Mouse (Mus musculus) left cerebral cortex, adult 2 months (tissue): Measurements from ENCODE around the gene Fnbp1. TPM values are rescaled to one million over a fixed set of nuclear protein-coding genes. Genes with fewer than 3 reads are reported as not detected.

Experiments used
- DNase-seq, 2 experiments: peaks; one replicate each; pipeline ENCODE4 v3.0.0; 2021 to 2022; ENCODE audit warnings: low spot score in 2 of 2, mixed read lengths in 1 of 2; ENCODE audit errors: extremely low spot score in 1 of 2
- H3K27ac ChIP-seq: fragments of 200-600 bp; 2 replicates; pipeline ENCODE4 v1.8.1; 2022
- H3K4me3 ChIP-seq: fragments of 200-600 bp; 2 replicates; pipeline ENCODE4 v1.8.1; 2022
- CTCF ChIP-seq: fragments of 200-600 bp; IDR thresholded peaks from 2 replicates; pipeline ENCODE4 v1.8.1; 2022; ENCODE audit warnings: antibody characterized with exemption, mild to moderate bottlenecking, moderate library complexity
- intact Hi-C: fragments of 180-260 bp; cut with DNase I; formaldehyde crosslinking; loops from one replicate; pipeline ENCODE4 v1.15.1; 2025
- total RNA-seq, 2 experiments: library from RNA; stranded (reverse); gene quantifications; 2 replicates each; pipeline ENCODE4 v1.2.3; 2021

The Fnbp1 gene
- total RNA-seq, 2 experiments from 2014 or later: 85.8 to 101 TPM

DNA sequence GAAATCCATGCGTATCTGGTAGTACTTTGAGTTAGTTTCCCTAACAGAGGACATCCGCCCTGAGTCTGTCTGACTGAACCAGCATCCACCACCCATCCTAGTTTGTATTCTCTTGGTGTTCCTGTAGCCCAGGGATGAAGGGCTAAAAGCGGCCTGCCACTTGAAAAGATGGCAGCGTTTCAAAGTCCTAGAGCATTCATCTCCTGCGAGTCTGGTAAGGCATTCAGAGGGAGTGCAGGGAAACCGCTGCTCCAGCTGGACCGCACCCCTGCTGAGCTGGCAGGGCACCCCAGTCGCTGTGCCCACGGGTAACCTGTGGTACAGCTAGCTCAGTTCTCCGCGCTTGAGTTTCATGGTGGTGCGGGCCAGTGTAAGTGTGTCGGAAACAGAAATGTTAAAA is 22.0 kb downstream of the Fnbp1 start:
- Histone ChIP-seq H3K4me3 (no peak overlapping the region), H3K27ac (peak overlapping the region; percentile 42; the same call in 1 of the 2 replicates)
- intact Hi-C loops: no loop called here
- TF ChIP-seq CTCF: no peak
- DNase-seq: peak; percentile 34 to 52

- intact Hi-C loops: no loop called here
- peak overlapping the region; percentile 42; the same call in 1 of the 2 replicates for H3K27ac ChIP-seq
- no peak for DNase-seq
These were observed 23.0 kb downstream of the Fnbp1 start for GRCm38 (mm10) chr2:31118639-31119380.

DNA sequence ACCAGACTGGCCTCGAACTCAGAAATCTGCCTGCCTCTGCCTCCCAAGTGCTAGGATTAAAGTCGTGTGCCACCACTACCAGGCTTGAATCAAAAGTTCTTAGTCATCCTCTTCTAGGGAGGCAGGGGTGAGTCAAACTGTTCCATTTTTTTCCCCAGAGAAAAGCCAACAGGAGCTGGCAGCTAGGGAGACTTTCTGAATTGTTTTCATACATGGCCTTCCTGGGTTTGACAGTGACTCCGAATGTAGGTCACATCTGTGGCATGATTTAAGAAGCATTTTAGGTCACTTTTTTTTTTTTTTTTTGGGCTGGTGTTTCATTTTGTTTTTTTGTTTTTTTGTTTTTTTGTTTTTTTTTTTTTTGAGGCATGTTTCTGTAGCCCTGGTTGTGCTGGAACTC is 23.6 kb downstream of the Fnbp1 start:
- intact Hi-C loops: no loop called here
- Histone ChIP-seq H3K27ac (no peak overlapping the region), H3K4me3 (no peak overlapping the region)
- TF ChIP-seq CTCF: no peak
- no peak for DNase-seq

More at GRCm38 (mm10) chr2:31118639-31119380, 23.0 kb downstream of the Fnbp1 start:
- H3K4me3 ChIP-seq: no peak overlapping the region
- TF ChIP-seq CTCF: no peak; the same call in 1 of the 2 replicates

DNA sequence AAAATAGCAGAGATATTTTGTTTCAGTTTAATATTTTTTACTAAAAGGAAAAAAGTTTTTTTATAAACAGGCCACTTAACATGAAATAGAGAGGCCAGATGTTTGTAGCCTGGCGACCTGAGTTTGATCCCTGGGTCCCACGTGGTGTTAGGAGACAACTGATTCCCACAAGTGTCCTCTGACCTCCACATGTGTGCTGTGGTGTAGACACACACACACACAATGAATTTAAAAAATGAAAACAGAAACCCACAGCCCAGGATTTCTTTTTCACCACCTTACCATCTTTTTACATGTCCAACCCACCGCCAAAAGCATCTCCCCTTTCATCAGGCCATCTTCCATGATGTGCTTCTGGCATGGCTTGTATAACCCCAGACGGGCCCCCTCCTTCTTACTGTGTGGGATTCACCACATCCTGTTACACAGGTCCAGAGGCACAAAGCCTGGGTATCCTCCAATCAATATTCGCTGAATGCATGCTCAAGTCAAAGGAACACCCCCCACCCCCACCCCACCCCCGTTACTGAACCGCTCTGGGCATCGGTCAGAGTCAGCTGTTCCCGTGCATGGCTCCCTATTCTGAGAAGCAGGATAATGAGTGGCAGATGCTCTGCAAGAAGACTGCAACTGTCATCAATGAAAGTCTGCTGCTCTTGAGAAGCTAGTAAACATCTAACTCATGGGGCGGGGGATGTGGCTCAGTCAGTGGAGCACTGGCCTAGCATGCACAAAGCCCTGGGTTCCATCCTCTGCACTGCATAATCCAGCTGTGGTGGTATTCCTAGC is 25.7 kb downstream of the Fnbp1 start:
- Histone ChIP-seq H3K27ac (no peak overlapping the region), H3K4me3 (no peak overlapping the region)
- no peak for DNase-seq
- intact Hi-C loops: no loop called here
- no peak for TF ChIP-seq CTCF

DNA sequence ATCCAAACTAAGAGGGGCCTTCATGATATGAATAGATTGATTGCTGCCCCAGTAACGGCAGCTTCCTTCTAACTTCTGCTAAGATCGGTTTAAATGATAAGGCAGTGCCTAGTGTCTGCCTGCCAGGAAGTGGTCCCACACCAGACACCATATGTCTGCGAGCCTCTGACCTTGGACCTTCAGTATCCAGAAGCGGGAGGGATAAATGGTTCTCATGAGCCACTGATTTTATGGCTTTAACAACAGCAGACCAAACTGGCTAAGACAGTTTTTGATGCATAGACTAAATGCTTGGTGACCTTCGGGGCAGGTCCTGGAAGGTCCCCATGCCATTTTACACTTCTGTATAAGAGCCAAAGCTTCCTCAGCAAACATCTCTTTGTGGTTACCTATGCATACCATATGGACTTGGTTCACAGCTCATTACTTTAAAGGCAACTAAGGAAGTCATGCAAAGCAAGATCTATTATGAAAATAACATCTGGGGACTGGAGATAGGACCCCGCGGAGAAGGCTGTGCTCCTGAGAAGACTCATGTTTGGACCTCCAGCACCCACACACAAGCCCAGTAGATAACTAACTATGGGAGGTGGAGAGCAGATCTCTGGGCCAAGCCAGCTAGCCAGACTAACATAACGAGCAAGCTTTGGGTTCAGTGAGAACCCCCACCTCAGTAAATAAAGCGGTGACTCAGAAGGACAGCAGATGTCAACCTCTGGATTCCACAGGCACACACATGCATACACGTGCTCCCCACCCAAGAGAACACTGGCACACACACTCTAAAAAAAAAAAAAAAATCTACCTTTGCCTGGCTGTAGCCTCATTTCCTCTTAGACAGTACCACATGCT is 26.5 kb downstream of the Fnbp1 start:
- TF ChIP-seq CTCF: no peak
- DNase-seq: no peak
- Histone ChIP-seq H3K27ac (no peak overlapping the region), H3K4me3 (no peak overlapping the region)
- intact Hi-C loops: no loop called here

- no peak overlapping the region for H3K4me3 ChIP-seq
- DNase-seq: no peak
- TF ChIP-seq CTCF: no peak
- intact Hi-C loops: no loop called here
- H3K27ac ChIP-seq: no peak overlapping the region
These were observed 27.6 kb downstream of the Fnbp1 start for GRCm38 (mm10) chr2:31114205-31114604.

GRCm38 (mm10) chr2:31111685-31112084 is 30.1 kb downstream of the Fnbp1 start:
- Histone ChIP-seq H3K27ac (no peak overlapping the region), H3K4me3 (no peak overlapping the region)
- no peak for DNase-seq
- intact Hi-C loops: no loop called here
- no peak for TF ChIP-seq CTCF

GRCm38 (mm10) chr2:31109960-31110548 is 31.8 kb downstream of the Fnbp1 start:
- no peak for DNase-seq
- Histone ChIP-seq H3K27ac (no peak overlapping the region; the same call in 1 of the 2 replicates), H3K4me3 (no peak overlapping the region)
- TF ChIP-seq CTCF: no peak
- intact Hi-C loops: no loop called here

DNA sequence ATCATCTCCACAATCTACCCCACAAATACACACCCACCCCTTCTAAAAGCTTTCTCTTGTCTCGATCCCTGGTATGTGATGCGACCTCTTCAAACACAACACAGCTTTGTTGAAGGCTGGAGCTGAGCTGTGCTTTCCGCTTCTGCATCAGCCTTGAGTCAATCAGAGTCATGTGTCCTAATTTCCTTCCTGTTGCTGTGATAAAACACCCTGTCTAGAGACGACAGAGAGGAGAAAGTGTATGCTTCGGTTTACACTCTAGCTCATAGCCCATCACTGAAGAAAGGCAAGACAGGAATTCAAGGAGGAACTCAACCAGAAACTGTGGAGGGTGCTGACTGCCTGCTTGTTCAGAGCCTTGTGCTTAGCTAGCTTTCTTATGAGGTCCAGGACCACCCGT is 33.6 kb downstream of the Fnbp1 start:
- no peak overlapping the region for H3K4me3 ChIP-seq
- DNase-seq: no peak
- TF ChIP-seq CTCF: no peak
- intact Hi-C loops: no loop called here
- H3K27ac ChIP-seq: no peak overlapping the region

GRCm38 (mm10) chr2:31106621-31107320 is 35.0 kb downstream of the Fnbp1 start:
- Histone ChIP-seq H3K27ac (peak overlapping the region; percentile 51; the same call in 1 of the 2 replicates), H3K4me3 (no peak overlapping the region)
- no peak for TF ChIP-seq CTCF
- intact Hi-C loops: no loop called here
- DNase-seq: no peak

- Histone ChIP-seq H3K27ac (no peak overlapping the region), H3K4me3 (no peak overlapping the region)
- no peak for DNase-seq
- no peak for TF ChIP-seq CTCF
- intact Hi-C loops: no loop called here
These were observed 35.8 kb downstream of the Fnbp1 start for GRCm38 (mm10) chr2:31106004-31106403.
